8 mouse cellular contexts compared by ENCODE assay signal in the genomic region with DNA sequence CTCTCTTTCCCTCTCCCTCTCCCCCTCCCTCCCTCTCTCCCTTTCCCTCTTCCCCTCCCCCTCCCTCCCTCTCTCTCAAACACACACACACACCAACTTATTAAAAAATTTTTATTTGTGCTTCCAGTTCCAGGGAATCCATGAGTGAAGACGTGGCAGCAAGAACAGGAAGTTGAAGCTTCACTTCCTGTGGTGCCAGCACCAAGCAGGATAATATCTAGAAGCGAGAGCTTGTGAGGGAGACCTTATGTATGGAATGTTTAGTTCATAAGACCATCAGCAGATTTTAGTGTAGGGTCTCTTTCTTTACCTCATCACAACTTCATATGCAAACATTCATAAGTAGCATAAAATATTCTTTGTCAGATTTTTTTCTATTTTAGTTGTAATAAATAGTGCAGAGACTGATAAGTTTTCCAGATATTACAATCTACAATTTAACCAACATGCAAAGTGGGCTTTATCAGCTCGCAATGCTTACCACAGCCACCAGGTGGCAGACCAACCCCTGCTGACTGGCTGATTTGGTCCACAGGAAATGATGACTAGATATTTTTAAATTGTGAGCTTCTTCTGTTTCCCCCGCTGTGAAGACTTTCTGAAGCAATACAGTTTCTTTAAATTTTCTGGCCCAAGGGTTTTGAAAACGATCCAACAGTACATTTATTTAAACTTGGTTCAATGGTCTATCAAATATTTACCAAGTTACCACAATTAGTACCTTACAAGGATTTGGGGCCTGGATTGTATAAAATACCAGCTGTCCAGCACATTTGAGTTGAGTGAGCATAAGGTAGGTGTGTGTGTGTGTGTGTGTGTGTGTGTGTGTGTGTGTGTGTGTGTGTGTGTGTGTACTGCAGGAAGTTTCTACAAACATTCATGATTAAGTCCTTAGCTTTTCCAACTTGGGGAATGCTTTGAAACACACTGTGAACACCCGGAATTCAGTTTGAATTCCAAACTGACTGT. TPM values are rescaled to one million over a fixed set of nuclear protein-coding genes. Genes with fewer than 3 reads are reported as not detected.
DNase-seq lines count a peak whose midpoint lies in the region; ATAC-seq and TF ChIP-seq lines count a peak whose summit lies in the region.

No protein-coding gene starts in this region.

- H3K27me3 ChIP-seq in forebrain, embryonic 10.5 days (ENCODE audit: poor library complexity, severe bottlenecking) = 0 out of 2 replicates have a peak, but pooled peaks cover 4% of the 10 kb centered on the region
- H3K27me3 ChIP-seq in forebrain, embryonic 15.5 days = no peaks in the 10 kb centered on the region
- H3K27me3 ChIP-seq in forebrain, embryonic 16.5 days (replicated peaks; ENCODE audit: control insufficient read depth, insufficient read depth, low read length) = no peaks in the 10 kb centered on the region

- no peak overlapping the region for H3K4me2 ChIP-seq in forebrain, embryonic 15.5 days (replicated peaks)
- H3K4me2 ChIP-seq in forebrain, embryonic 16.5 days (ENCODE audit: low read length) = no peak overlapping the region

- no peak for TF ChIP-seq POLR2A in brain, embryonic 14.5 days (IDR thresholded peaks at IDR 0.05; ENCODE audit: borderline replicate concordance, extremely low read depth, insufficient read depth, insufficient read length, poor library complexity, severe bottlenecking)

- no peak for ATAC-seq in forebrain, embryonic 15.5 days (replicated peaks)
- peak; percentile 53; the same call in 1 of the 2 replicates for ATAC-seq in forebrain, embryonic 16.5 days
- ATAC-seq in megakaryocyte, adult 5-6 weeks (ENCODE audit: poor library complexity, severe bottlenecking) = peak; percentile 96

- no peak overlapping the region for H3K4me3 ChIP-seq in forebrain, embryonic 10.5 days
- H3K4me3 ChIP-seq in forebrain, embryonic 15.5 days = no peak overlapping the region
- H3K4me3 ChIP-seq in forebrain, embryonic 16.5 days (replicated peaks; ENCODE audit: low read length) = no peak overlapping the region

- H3K4me1 ChIP-seq in forebrain, embryonic 10.5 days = peaks cover 19% of the 10 kb centered on the region
- no peaks in the 10 kb centered on the region for H3K4me1 ChIP-seq in forebrain, embryonic 15.5 days
- H3K4me1 ChIP-seq in forebrain, embryonic 16.5 days (replicated peaks; ENCODE audit: control insufficient read depth, insufficient read depth, low read length) = no peaks in the 10 kb centered on the region

- no peaks in the 10 kb centered on the region for H3K9me3 ChIP-seq in forebrain, embryonic 10.5 days
- H3K9me3 ChIP-seq in forebrain, embryonic 15.5 days = no peaks in the 10 kb centered on the region
- H3K9me3 ChIP-seq in forebrain, embryonic 16.5 days (ENCODE audit: control insufficient read depth, low read length) = no peaks in the 10 kb centered on the region

- TF ChIP-seq CTCF in brain, embryonic 14.5 days (IDR thresholded peaks at IDR 0.05; ENCODE audit: borderline replicate concordance, extremely low read depth, insufficient read depth, insufficient read length) = peak; percentile 92

- peak; percentile 58 for DNase-seq in forebrain, embryonic 10.5 days (ENCODE audit: extremely low spot score, low spot score)
- peak; percentile 82 for DNase-seq in brain, embryonic 14.5 days (ENCODE audit: low read depth)
- DNase-seq in heart, postnatal 14 days = peak; percentile 83 to 88
- DNase-seq in layer of hippocampus, postnatal 36 days = peak; percentile 73 to 79
- DNase-seq in spleen, adult 12 weeks (ENCODE audit: low spot score) = peak; percentile 67

- no peaks in the 10 kb centered on the region for H3K36me3 ChIP-seq in forebrain, embryonic 10.5 days (replicated peaks)
- H3K36me3 ChIP-seq in forebrain, embryonic 15.5 days = no peaks in the 10 kb centered on the region
- H3K36me3 ChIP-seq in forebrain, embryonic 16.5 days (ENCODE audit: control insufficient read depth, insufficient read depth) = no peaks in the 10 kb centered on the region

- WGBS in forebrain, embryonic 10.5 days = 28% methylated on average over 6 of the region's 6 CpGs
- WGBS in forebrain, embryonic 15.5 days = 21% methylated on average over 6 of the region's 6 CpGs
- 18% methylated on average over 6 of the region's 6 CpGs for WGBS in forebrain, embryonic 16.5 days

- intact Hi-C loops in heart, postnatal 14 days (cut with DNase I) = loop anchor here (1.0 to 5.0 kb wide), 2 partner anchors 35 to 69 kb away; no protein-coding TSS in a partner anchor

- no peak overlapping the region for H3K9ac ChIP-seq in forebrain, embryonic 15.5 days (replicated peaks)
- no peak overlapping the region for H3K9ac ChIP-seq in forebrain, embryonic 16.5 days (replicated peaks; ENCODE audit: low read depth, low read length)

- H3K27ac ChIP-seq in forebrain, embryonic 10.5 days = no peak overlapping the region
- H3K27ac ChIP-seq in forebrain, embryonic 15.5 days (replicated peaks) = no peak overlapping the region
- H3K27ac ChIP-seq in forebrain, embryonic 16.5 days (ENCODE audit: low read length) = no peak overlapping the region

RNA-seq across cellular contexts. Expression of gene Rpia, which starts 19.8 kb away (rescaled TPM):
- 2.0 and 2.8 TPM in 2 replicates for polyA plus RNA-seq in forebrain, embryonic 10.5 days (2016; fragmentation: Nextera tagmentation; extraction: Ambion mirVana)
- 3.4 and 3.6 TPM in 2 replicates for polyA plus RNA-seq in forebrain, embryonic 15.5 days (2015; fragmentation: Nextera tagmentation; extraction: Ambion mirVana)
- polyA plus RNA-seq in brain, embryonic 14.5 days (2012; rRNA removed) = 21.6 and 25.6 TPM in 2 replicates
- polyA plus RNA-seq in forebrain, embryonic 16.5 days (2015; fragmentation: Nextera tagmentation; extraction: Ambion mirVana) = 2.5 and 3.3 TPM in 2 replicates
- 10 to 100 TPM; 10.4 to 12.0 TPM for total RNA-seq in heart, postnatal 14 days (2021)
- total RNA-seq in layer of hippocampus, postnatal 36 days (2021) = 10 to 100 TPM; 11.7 to 13.0 TPM
- total RNA-seq in megakaryocyte, adult 5-6 weeks (2015) = 50.7 and 58.2 TPM in 2 replicates
- total RNA-seq in megakaryocyte, adult 5-6 weeks (2017) = 118 and 119 TPM in 2 replicates

RNA-seq across cellular contexts. Expression of gene Eif2ak3, which starts 32.5 kb away (rescaled TPM):
- 6.5 and 8.0 TPM in 2 replicates for polyA plus RNA-seq in forebrain, embryonic 10.5 days (2016; fragmentation: Nextera tagmentation; extraction: Ambion mirVana)
- polyA plus RNA-seq in forebrain, embryonic 15.5 days (2015; fragmentation: Nextera tagmentation; extraction: Ambion mirVana) = 15.9 and 16.2 TPM in 2 replicates
- polyA plus RNA-seq in brain, embryonic 14.5 days (2012; rRNA removed) = 17.2 and 20.2 TPM in 2 replicates
- polyA plus RNA-seq in forebrain, embryonic 16.5 days (2015; fragmentation: Nextera tagmentation; extraction: Ambion mirVana) = 14.4 and 17.8 TPM in 2 replicates
- total RNA-seq in heart, postnatal 14 days (2021) = 10 to 100 TPM; 11.1 to 11.7 TPM
- total RNA-seq in layer of hippocampus, postnatal 36 days (2021) = 10 to 100 TPM; 22.0 to 24.8 TPM
- 22.1 and 25.0 TPM in 2 replicates for total RNA-seq in megakaryocyte, adult 5-6 weeks (2015)
- total RNA-seq in megakaryocyte, adult 5-6 weeks (2017) = 32.5 and 38.4 TPM in 2 replicates
